Mouse (Mus musculus): ENCODE measurements around the gene St8sia6.

Gene St8sia6

DNA sequence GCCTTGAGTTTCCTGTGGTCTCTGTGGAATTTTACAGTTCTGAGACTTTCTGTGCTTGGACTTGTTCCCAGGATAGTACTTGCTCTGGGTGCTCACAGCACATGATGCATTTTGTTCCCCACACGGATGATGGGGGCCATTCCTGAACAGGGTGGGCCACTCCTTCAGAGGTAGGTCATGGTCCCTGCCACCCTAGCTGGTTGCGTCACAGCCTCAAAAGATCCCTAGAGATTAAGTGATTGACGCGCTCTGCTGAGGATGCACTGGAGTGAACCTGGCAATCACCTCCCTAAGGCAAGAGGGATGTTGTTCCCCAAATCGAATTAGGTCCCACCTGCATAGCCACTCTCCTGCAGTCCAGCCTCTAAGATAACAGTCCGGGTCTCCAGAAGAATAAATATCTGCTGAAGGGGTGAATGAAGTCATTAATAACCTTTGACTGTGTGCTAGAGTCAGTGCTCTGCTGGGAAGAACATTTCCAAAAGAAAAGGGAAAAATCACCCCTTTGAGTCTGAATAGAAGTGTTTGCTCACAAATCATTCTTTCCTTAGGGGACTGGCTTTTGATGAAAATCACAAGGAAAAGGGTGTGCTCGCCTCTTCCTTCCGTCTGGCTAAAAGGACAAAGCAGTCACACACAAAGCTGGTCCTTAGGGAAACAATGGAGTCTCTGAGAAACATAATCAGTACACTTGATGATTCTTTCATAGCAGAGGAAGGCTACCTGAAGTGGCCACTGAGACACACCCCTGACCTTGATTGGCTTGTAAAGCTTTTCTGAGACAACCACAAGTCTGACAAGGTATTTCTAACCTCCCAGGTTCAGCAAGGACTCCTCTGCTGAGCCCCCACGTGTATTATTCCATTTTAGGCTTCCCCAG, 26.1 kb downstream of the St8sia6 start:
- in situ Hi-C loops (cut with MboI, MseI), result no loop called here

DNA sequence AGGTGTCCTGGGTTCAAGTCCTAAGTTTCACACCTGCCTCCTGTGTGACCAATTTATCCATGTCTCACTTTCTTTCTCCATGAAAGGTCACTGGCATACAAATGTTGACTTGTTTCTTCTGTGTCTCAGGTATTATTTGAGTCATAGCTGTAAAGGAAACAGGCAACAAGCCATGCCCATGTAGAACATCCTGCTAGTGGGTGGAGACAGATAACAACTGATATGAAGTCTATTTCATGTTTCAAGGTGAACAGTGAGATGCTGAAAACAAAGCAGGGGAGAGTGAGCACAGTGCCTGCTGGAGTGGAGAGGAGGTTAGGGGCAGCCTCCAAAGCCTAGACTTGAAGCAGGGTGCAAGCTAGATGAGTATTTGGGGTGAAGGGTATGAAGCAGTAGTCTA, 33.5 kb downstream of the St8sia6 start:
- in situ Hi-C loops (cut with MboI, MseI), result no loop called here

GRCm38 (mm10) chr2:13757412-13757811, 36.5 kb downstream of the St8sia6 start:
- in situ Hi-C loops (cut with MboI, MseI), result no loop called here

DNA sequence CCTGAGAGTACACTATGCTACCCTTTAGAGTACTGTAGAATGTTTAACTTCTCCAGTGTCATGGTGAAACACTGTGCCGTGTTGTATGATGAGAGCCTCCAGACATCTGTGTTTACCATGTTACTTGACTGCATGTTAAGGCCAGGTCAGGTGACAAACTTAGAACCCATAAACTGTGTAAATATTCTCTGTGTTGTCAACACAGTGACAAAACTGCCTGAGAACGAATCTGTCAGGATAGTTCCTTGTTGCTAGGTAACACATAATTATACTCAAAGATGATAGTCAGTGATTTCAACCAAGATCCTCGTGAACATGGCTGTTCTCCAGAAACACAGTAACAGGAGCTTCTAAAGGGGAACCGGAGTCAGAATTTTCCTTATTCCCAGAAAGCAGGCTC, 38.1 kb downstream of the St8sia6 start:
- in situ Hi-C loops (cut with MboI, MseI), result no loop called here

DNA sequence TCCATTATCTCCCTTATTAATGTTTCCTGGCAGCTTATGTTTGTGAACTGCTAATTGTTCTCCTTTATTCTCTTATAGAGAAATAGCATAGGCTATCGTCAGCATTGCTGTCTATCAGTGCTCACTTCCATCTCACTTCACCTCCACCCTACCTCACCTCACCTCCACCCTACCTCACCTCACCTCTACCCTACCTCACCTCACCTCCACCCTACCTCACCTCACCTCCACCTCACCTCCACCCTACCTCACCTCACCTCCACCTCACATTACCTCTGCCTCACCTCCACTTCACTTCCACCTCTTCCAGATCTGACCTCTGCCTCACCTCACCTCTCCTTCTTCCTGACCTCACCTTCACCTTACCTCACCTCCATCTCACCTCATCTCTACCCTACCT, 42.2 kb downstream of the St8sia6 start:
- in situ Hi-C loops (cut with MboI, MseI), result no loop called here

GRCm38 (mm10) chr2:13750777-13751176, 43.1 kb downstream of the St8sia6 start:
- in situ Hi-C loops (cut with MboI, MseI), result no loop called here

GRCm38 (mm10) chr2:13750089-13750488, 43.8 kb downstream of the St8sia6 start:
- in situ Hi-C loops (cut with MboI, MseI), result no loop called here

- in situ Hi-C loops (cut with MboI, MseI), result no loop called here
Measured at GRCm38 (mm10) chr2:13749176-13749575, 44.7 kb downstream of the St8sia6 start.

GRCm38 (mm10) chr2:13747576-13747975, 46.3 kb downstream of the St8sia6 start:
- in situ Hi-C loops (cut with MboI, MseI), result no loop called here

GRCm38 (mm10) chr2:13746023-13746422, 47.8 kb downstream of the St8sia6 start:
- in situ Hi-C loops (cut with MboI, MseI), result no loop called here

DNA sequence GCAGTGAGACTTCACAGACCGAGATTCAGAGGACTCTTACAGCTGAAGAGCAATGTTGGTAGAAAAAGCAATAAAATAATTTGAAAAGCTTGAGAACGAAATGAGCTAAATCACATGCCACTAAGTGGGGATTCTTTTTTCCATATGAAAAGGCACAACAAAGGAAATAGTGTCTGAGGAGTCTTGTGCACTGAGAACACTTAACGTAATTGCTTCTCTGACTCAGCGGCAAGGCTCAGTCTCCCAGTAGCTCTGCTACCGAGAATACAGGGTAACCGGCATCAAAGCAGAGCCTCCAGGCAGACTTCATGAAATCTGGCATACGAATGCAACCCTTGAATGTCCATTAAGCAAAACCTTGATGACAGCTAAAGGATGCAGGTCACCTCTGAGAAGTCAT, 55.2 kb downstream of the St8sia6 start:
- in situ Hi-C loops (cut with MboI, MseI), result no loop called here

GRCm38 (mm10) chr2:13727901-13728300, 66.0 kb downstream of the St8sia6 start:
- in situ Hi-C loops (cut with MboI, MseI), result no loop called here

- in situ Hi-C loops (cut with MboI, MseI), result no loop called here
Measured at GRCm38 (mm10) chr2:13725592-13725991, 68.3 kb downstream of the St8sia6 start.

GRCm38 (mm10) chr2:13722241-13722640, 71.6 kb downstream of the St8sia6 start:
- in situ Hi-C loops (cut with MboI, MseI), result loop anchor here (5.0 kb wide), 1 partner anchor 70 kb away; the partner anchor contains the start of gene St8sia6

DNA sequence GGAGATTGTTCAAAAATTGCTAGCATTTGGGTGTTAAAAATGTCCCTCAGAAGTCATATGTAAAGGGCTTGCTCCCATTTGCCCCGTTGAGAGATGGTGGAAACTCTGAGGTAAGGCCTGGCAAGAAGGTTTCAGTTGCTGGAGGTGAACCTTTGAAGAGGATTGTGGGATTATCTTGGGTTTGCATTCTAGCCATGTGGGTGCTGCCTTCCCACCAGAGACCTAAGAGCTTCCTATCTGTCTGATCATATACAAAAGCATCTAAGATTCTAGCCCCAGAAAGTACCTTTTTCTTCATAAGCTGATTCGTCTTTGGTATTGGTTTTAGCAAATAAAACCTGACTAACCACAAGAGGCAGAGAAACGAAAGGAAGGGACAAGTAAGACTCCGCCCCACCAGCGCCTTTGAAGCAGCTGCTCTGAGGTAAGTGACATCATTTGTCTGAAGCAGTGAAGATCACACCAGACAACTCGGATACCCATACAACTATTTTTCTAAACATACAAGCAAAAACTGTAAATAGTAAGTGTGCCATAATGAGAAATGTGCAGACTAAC, 75.2 kb downstream of the St8sia6 start:
- in situ Hi-C loops (cut with MboI, MseI), result no loop called here

DNA sequence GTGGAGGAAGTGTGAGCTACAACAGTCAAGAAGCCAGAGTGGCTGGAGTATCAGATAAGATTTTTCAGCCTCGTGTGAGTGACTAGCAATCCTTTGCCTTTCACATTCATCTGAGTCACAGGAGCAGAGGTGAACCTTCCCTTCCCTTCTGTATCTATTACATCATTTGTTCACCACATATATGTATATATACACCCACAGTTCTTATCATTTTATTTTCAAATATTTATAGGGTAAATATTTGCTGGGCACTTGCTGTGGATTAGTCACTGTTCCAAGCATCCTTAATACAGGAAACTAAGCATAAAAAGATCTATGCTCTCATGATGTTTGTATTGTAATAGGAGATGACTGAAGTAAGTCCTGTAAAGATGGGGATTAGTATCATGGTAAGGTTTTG, 85.1 kb downstream of the St8sia6 start:
- in situ Hi-C loops (cut with MboI, MseI), result no loop called here

DNA sequence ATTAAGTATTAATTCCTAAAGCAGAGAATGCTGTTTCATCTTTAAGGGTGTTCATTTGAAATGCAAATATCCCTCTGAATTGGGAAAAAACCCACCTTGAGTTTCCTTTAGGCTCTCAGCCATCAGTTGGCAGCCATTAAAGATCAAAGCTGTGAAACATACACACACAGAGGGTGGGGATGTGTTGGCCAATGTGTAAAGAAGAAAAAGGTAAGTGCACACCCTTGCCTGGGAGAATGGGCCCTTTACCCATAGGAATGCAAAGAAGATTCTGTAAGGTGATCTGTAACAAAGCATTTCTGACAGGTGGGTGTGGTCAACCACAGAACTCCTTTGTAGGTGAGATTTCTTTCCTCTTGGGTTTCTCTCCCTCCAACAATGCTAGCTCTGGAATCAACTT, 96.3 kb downstream of the St8sia6 start:
- in situ Hi-C loops (cut with MboI, MseI), result no loop called here

DNA sequence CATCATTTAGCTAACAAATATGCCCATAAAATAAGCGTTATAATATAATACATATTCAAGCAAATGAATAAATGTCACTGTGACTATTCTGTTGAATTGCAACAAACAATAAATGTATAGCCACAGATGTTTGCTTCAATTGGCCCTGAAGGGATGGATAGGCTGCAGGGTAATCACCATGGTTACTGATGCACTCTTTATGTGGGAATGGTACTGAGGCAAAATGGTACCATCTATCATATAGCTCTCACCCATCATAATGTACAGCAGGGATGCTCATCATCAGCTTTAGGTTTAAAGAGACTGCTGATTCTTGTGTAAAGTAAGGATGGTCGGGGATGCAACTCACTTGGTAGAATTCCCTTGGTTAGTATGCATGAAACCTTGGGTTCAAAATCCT, 99.4 kb downstream of the St8sia6 start:
- in situ Hi-C loops (cut with MboI, MseI), result no loop called here

DNA sequence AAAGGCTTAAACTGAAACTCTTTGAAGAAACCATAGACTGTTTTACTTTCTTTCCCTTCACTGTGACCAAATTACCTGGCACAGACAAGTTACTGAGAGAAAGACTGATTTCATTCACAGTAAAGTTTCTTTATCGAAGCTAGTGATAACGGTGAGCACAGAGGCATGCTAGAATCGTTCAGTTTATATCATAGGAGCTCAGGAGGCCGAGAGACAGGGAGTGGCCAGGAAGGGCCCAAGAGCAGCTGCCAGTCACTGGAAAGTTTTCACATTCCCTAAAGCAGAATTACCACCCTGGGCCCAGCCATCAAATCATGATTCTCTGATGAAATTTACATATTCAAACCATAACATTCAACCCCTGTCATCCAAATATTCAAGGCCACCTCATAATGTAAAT, 109.5 kb downstream of the St8sia6 start:
- in situ Hi-C loops (cut with MboI, MseI), result no loop called here

DNA sequence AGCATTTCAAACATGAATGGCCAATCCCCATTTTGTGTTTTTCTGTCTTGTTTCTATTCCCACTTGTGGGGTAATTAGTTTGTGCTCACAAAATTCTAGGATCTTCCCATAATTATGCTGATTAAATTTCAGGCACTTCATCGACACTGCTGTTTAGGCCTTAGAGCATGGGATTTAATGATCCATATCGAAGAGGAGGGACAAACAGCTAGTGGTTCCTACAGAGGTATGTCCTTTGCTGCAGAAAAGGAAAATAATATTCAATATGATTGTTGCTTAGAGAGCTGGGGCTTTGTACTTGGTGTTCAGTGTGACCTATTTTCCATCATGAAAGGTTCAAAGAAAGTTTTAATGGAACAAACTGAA, 110.7 kb downstream of the St8sia6 start:
- in situ Hi-C loops (cut with MboI, MseI), result no loop called here

DNA sequence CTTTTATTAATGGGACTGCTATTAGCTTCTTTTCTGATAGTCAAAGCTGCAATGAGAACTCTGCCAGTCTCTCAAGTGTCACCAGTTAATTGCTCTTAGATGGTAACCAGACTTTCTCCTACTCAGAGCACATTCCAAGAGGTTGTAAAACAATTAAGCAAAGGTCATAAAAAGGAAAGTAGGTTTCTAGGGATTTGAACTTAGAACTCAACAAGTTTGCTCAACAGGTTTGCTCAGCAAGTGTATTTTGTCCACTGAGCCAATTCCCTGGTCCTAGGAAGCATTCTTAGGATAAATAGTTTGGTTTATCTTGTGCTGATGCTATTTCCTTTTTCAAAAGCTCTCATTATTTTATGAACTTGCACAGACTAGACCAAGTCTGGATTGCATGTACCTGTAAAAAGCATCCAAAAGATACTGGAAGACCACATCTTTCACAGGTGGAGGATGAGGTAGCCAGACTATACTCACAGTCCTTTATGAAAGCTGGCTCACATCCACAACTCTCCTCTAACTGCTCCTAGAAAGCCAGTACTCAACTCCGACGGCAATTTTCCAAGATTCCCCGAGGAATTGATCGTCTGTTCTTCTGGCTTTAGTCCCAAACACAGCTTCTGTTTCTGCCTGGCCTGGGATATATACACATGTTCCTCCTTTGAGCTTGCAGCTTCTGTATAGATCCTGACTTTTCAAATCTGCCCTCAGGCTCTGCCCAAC, 111.2 kb downstream of the St8sia6 start:
- in situ Hi-C loops (cut with MboI, MseI), result no loop called here

- in situ Hi-C loops (cut with MboI, MseI), result loop anchor here (5.0 kb wide), 1 partner anchor 119 kb away; the partner anchor contains the start of gene St8sia6
Measured at GRCm38 (mm10) chr2:13672946-13673345, 120.9 kb downstream of the St8sia6 start.

DNA sequence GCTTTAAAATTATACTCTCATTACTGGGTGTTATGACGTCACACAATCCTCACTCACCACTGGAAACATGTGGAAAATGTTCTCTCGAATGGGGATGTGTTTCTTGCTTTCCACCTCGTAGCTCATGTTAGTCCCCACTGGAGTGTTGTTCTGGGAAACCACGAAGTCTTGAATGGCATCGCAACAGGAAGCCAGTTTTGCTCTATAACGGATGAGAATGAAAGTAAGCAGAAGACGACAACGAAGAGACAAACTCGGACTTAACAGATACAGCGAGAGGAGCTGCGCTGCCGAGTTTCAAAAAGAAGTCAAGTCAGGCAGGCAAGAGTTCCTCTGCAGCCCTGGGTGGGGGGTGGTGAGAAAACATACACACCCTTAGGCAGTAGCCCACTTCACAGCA, 121.4 kb downstream of the St8sia6 start:
- in situ Hi-C loops (cut with MboI, MseI), result loop anchor here (5.0 kb wide), 1 partner anchor 120 kb away; the partner anchor contains the start of gene St8sia6
